Mouse (Mus musculus) intestine, embryonic 14.5 days (tissue): Measurements from ENCODE around the gene Stk26. TPM values are rescaled to one million over a fixed set of nuclear protein-coding genes. Genes with fewer than 3 reads are reported as not detected.

ENCODE experiments used
- polyA plus RNA-seq: library from polyadenylated mRNA; unstranded; fragments of >200 nt; fragmentation: Nextera tagmentation; extraction: Ambion mirVana; gene quantifications from 2 replicates; pipeline ENCODE4 v1.2.1, GENCODE M21; 2014

The Stk26 gene
- polyA plus RNA-seq, 1 experiment from 2014 or later, result 6.1 TPM

Other genes starting within 250 kb of the Stk26 start
- not detected in 2 replicates for gene Frmd7, start 101.7 kb downstream of the Stk26 start, polyA plus RNA-seq
- 21.5 and 24.3 TPM in 2 replicates for gene Rap2c, start 177.0 kb downstream of the Stk26 start, polyA plus RNA-seq